Mouse (Mus musculus): Measurements from ENCODE around the gene Ethe1.
"Not testable (repeated sequence)": the region's sequence is repeated elsewhere in the genome, so short reads cannot be mapped to it uniquely, and the experiment has no call there.

Ethe1 gene

DNA sequence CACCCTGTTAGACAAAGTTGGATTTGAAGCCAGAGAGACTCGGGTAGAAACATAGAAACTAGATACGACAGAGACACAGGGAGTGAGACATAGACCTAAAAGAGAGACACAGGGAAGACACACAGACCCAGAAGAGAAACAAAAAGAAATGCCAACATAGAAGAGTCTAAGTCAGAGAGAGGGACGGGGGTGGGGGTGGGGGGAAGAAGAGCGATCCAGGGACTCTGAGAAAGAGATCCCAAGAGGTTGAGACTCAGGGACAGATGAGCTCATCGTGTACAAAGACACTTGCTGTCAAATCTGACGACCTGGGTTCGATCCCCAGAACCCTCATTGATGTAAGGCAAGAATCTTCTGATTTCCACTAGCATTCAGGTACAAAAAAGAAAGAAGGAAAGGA, 24.4 kb downstream of the Ethe1 start:
- no peak for DNase-seq (ENCODE audit: low read depth)

DNA sequence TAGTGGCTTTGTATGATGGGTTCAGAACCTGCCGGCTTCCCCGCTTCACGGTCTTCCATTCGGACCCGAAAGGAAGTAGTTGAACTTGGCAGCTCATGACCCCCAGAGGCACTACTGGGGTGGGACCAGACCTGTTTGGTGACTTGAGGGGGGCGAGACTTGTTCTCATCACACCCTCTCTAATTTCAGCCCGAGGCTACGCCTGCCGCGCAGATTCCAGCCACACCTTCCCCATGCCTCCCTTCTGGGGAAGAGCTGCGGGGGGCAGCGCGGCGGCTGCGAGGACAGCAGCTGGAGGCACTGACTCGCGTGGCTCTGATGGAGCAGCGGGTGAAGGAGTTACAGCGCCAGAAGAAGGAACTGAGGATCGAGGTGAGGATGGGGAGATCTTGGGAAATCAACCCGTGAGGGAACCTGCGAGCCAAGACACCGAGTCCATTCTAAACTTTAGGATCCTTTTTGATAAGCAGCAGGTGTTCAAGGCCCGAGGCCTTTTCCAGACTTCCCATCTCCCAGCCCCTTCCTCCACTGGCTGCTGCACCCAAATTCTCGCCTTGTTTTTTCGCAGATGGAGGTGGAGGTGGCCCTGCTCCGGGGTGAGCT, 25.1 kb downstream of the Ethe1 start:
- DNase-seq (ENCODE audit: low read depth), result no peak

- DNase-seq (ENCODE audit: low read depth), result no peak
Measured at GRCm38 (mm10) chr7:24614816-24615215, 27.5 kb downstream of the Ethe1 start.

GRCm38 (mm10) chr7:24617763-24618162, 30.4 kb downstream of the Ethe1 start:
- no peak for DNase-seq (ENCODE audit: low read depth)

DNA sequence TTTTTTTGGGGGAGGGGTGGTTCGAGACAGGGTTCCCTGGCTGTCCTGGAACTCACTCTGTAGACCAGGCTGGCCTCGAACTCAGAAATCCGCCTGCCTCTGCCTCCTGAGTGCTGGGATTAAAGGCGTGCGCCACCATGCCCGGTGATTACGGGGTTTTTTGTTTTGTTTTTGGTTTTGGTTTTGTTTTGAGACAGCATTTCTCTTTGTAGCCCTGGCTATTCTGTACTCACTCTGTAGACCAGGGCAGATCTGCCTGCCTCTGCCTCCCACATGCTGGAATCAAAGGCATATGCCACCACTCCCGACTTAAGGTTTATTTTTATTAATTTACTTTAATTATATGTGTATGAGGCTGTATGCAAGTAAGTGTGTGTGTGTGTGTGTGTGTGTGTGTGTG, 31.0 kb downstream of the Ethe1 start:
- DNase-seq (ENCODE audit: low read depth), result not testable (repeated sequence)

- no peak for DNase-seq (ENCODE audit: low read depth)
Measured at GRCm38 (mm10) chr7:24619671-24620397, 32.5 kb downstream of the Ethe1 start.

DNA sequence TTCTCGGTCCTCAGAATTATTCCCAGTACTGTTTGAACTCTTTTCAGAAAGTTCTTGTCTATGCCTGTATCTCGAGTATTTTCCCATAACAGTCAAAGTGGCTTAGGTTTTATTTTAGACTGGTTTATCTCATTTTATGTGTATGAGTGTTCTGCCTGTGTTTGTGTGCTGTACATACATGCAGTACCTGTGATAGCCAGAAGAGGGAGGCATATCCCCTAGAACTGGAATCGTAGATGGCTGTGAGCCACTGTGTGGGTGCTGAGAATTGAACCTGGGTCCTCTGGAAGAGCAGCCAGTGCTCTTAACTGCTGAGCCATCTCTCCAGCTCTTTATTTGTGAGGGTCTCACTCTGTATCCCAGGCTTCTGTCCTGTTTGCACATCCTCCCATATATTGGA, 33.9 kb downstream of the Ethe1 start:
- DNase-seq (ENCODE audit: low read depth), result no peak

GRCm38 (mm10) chr7:24622967-24623366, 35.6 kb downstream of the Ethe1 start:
- DNase-seq (ENCODE audit: low read depth), result no peak

- DNase-seq (ENCODE audit: low read depth), result peak; percentile 75
Measured at GRCm38 (mm10) chr7:24628685-24629610, 41.6 kb downstream of the Ethe1 start.

DNA sequence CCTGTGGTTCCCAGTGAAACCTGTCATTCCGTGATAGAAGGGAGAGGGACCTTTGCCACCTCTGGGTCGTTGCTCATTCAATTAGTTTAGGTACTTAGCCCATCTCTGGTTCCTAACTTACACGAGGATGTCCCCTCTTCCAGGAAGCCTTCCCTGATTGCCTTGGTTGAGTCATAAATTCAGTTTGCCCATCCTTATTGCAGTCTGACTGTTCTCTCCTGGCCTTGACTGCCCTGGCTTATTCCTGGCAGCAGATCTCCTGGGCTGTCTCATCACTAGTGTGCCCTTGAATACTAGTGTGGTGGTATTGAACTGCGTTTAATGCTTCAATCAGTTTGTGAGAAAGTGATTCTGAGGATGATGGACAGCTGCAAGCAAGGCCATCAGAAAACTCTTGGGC, 42.3 kb downstream of the Ethe1 start:
- no peak for DNase-seq (ENCODE audit: low read depth)

DNA sequence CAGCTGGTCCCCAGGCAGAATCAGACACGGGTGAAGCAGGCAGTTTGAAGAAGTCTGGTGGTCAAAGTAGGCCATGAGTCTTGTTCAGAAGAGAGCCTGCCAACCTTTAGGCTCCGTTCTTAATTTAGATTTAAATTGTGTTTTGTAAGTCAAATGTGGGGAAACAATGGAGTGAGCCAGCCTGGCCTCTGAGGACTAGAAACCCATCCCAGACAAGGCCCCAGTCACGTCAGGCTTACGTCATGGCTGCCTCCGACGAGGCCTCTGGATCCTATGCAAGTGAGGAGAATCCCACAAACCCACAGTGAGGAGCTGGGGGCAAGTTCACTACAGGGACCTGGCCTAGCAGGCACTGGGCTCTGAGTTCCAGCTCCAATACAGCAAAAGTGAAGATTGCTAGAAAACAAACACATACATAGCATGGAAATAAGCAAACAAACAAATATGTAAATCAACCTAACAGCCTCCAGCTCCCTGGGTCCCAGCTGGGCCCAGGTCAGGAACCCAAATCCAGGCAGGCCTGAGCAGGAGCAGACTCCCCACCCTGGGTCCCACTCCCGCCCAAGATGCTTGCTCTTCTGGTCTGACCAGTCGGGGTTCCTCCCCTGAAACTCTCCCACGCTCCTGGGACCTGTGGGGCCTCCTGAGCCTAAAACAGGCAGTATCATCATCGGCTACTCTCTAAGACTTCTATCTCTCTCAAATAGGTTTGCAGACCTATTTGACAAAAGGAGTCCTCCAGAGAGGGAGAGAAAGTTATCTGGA, 43.0 kb downstream of the Ethe1 start:
- no peak for DNase-seq (ENCODE audit: low read depth)

- DNase-seq (ENCODE audit: low read depth), result no peak
Measured at GRCm38 (mm10) chr7:24636264-24636663, 48.9 kb downstream of the Ethe1 start, which contains the start of gene Lypd3. Lypd3 (plus strand) TSS chr7:24636550.

- DNase-seq (ENCODE audit: low read depth), result no peak
Measured at GRCm38 (mm10) chr7:24637046-24637445, 49.7 kb downstream of the Ethe1 start.

- DNase-seq (ENCODE audit: low read depth), result peak; percentile 75
Measured at GRCm38 (mm10) chr7:24638026-24638856, 50.9 kb downstream of the Ethe1 start.

- no peak for DNase-seq (ENCODE audit: low read depth)
Measured at GRCm38 (mm10) chr7:24640450-24640849, 53.1 kb downstream of the Ethe1 start.

DNA sequence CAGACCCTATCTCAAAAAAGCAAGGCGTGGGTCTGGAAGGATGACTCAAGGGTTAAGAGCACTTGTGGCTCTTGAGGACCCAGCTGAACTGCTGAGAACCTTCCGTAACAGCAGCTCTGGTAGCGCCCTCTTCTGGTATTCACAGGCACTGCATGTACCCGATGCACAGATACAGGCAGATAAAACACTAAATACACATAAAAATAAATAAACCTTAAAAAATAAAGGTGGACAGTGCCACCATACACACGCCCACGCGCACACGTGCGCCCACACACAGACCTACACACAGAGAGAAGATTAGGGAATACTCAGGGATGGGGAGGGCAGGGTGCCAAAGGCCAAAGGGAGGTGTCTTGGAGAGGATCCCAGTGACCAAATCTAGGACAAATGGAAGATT, 55.1 kb downstream of the Ethe1 start:
- DNase-seq (ENCODE audit: low read depth), result peak; percentile 85

- DNase-seq (ENCODE audit: low read depth), result no peak
Measured at GRCm38 (mm10) chr7:24644492-24644891, 57.1 kb downstream of the Ethe1 start.

DNA sequence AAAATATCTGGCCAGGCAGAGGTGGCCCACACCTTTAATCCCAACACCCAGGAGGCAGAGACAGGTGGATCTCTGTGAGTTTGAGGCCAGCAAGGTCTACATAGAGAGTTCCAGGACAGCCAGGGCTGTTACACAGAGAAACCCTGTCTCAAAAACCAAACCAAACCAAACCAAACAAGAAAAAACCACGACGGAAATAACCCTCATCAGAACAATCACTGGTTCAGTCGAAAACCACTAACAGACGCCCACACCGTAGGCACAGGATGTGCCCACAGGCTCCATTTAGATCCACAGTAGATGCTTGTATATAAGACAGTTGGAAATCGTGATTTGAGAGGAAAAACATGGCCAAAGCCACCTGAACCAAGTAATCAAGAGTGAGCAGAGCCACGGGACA, 57.7 kb downstream of the Ethe1 start:
- DNase-seq (ENCODE audit: low read depth), result peak; percentile 86

GRCm38 (mm10) chr7:24646486-24646885, 59.1 kb downstream of the Ethe1 start:
- peak; percentile 68 for DNase-seq (ENCODE audit: low read depth)

- DNase-seq (ENCODE audit: low read depth), result peak; percentile 86
Measured at GRCm38 (mm10) chr7:24653681-24654080, 66.3 kb downstream of the Ethe1 start.
